Mouse (Mus musculus): Measurements from ENCODE around the gene Tada2b. TPM values are rescaled to one million over a fixed set of nuclear protein-coding genes. Genes with fewer than 3 reads are reported as not detected.

Gene Tada2b
- total and polyA plus RNA-seq, 3 experiments, result 9.6 to 24.9 TPM; not detected in 1

DNA sequence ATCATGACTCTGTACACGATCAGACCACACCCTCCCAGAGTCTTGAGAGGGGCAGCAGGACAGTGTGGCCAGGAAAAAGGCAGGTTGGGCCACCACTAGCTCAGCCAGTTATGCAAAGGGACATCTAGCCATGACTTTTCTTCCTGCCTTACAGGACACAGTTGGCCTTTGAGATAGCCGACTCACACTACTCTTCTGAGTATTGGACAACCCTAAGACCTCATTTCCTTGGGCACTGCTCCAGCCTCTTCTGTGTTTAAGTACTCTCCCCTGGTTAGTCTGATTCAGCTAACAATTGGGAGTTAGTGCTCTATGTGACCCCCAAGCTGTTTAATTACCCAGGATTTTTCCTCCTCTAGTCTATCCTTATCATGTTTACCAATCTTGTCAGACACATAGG is 4.3 kb downstream of the Tada2b start:
- no peak overlapping the region for H3K9ac ChIP-seq (ENCODE audit: control insufficient read depth, low read depth, low read length, poor library complexity, severe bottlenecking)
- H3K79me2 ChIP-seq (ENCODE audit: control insufficient read depth, insufficient read depth, low read length, poor library complexity), result peaks cover 58% of the 10 kb centered on the region
- TF ChIP-seq ZNF384 (IDR thresholded peaks at IDR 0.05; ENCODE audit: low read depth, low read length) (no peak), MXI1 (IDR thresholded peaks at IDR 0.05; ENCODE audit: low read depth, low read length) (no peak), MAX (IDR thresholded peaks at IDR 0.05; ENCODE audit: low read length) (no peak), GATA1 (IDR thresholded peaks at IDR 0.05; ENCODE audit: low read depth, low read length) (no peak), POLR2AphosphoS5 (IDR thresholded peaks at IDR 0.05; ENCODE audit: borderline replicate concordance, low read depth, low read length) (no peak), USF2 (IDR thresholded peaks at IDR 0.05; ENCODE audit: borderline replicate concordance in 1 of 2, insufficient read depth in 1 of 2, low read depth in 1 of 2, low read length in 2 of 2) (no peak), ZC3H11A (IDR thresholded peaks at IDR 0.05; ENCODE audit: low read depth, low read length) (no peak), USF1 (IDR thresholded peaks at IDR 0.05; ENCODE audit: low read depth, low read length) (no peak), E2F4 (IDR thresholded peaks at IDR 0.05; ENCODE audit: borderline replicate concordance, low read depth, low read length) (no peak), KAT2A (conservative IDR thresholded peaks at IDR 0.05; ENCODE audit: low read depth, low read length) (no peak), TBP (IDR thresholded peaks at IDR 0.05; ENCODE audit: low read depth, low read length) (no peak), MYB (IDR thresholded peaks at IDR 0.05; ENCODE audit: low read depth, low read length) (no peak), MEF2A (IDR thresholded peaks at IDR 0.05; ENCODE audit: extremely low read depth, insufficient replicate concordance, low read depth, low read length, poor library complexity, severe bottlenecking) (no peak), ZMIZ1 (IDR thresholded peaks at IDR 0.05; ENCODE audit: low read depth, low read length) (no peak)
- H3K27ac ChIP-seq (ENCODE audit: control insufficient read depth, low read depth, low read length), result no peak overlapping the region
- H3K36me3 ChIP-seq (ENCODE audit: control insufficient read depth in 1 of 2, insufficient read depth in 2 of 2, low read length in 2 of 2), result peaks cover 3 to 23% of the 10 kb centered on the region in 2 experiments; a peak in 3 of 4 replicates
- no peak overlapping the region for H3K4me3 ChIP-seq (ENCODE audit: control insufficient read depth in 1 of 2, insufficient read depth in 1 of 2, low read depth in 2 of 2, low read length in 2 of 2)
- no peak for DNase-seq (ENCODE audit: low read depth, low spot score)
- H3K9me3 ChIP-seq (replicated peaks; ENCODE audit: insufficient read depth, low read length), result no peaks in the 10 kb centered on the region
- H3K4me1 ChIP-seq (ENCODE audit: control insufficient read depth in 1 of 2, insufficient read depth in 2 of 2, low read length in 2 of 2), result peaks cover 14 to 24% of the 10 kb centered on the region in 2 experiments
- H3K27me3 ChIP-seq (ENCODE audit: control insufficient read depth in 1 of 2, insufficient read depth in 2 of 2, low read length in 2 of 2), result no peaks in the 10 kb centered on the region

DNA sequence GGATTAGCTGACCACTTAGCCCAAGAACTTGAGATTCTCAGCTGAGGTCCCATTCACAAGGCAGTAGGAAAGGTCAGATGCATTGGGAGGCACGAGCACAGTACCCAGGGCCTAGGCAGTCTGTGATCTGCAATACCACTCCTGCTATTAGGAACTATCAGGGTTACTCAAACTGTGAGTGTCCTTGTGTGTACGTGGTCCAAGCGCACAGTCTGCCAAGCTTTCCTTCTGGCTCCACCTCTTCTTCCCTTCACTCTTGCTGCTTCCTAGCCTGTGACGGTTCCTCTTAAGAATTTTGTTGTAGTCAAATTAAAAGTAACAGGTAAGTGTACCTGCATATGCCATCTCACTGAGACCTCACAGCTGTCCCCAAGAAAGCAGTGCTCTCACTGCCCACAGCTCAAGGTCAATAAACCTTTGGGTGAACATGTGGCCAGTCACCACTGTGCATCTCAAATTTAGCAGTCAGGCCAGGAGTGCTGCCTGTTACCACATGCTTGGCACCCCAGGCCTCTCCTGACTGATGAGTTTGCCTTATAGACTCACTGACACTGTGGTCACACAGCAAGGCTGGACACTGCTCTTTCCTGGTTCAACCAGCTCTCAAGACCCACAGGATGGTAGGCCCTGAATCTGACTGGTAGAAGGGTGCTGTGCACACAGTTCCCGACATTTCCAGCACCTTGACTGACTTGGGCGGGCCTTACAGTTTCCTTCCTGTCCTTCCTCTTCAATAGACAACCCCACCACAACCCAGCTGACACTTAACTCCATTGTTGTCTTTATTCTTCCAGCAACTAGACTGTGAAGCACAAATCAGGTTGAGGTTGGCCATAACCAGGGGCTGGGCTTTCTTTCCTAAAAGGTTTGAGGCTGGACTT is 5.3 kb downstream of the Tada2b start:
- Histone ChIP-seq H3K4me1 (ENCODE audit: control insufficient read depth in 1 of 2, insufficient read depth in 2 of 2, low read length in 2 of 2) (peaks cover 14 to 24% of the 10 kb centered on the region in 2 experiments), H3K4me3 (ENCODE audit: control insufficient read depth in 1 of 2, insufficient read depth in 1 of 2, low read depth in 2 of 2, low read length in 2 of 2) (no peak overlapping the region), H3K36me3 (ENCODE audit: control insufficient read depth in 1 of 2, insufficient read depth in 2 of 2, low read length in 2 of 2) (peaks cover 3 to 23% of the 10 kb centered on the region in 2 experiments), H3K27ac (ENCODE audit: control insufficient read depth, low read depth, low read length) (no peak overlapping the region), H3K27me3 (ENCODE audit: control insufficient read depth in 1 of 2, insufficient read depth in 2 of 2, low read length in 2 of 2) (no peaks in the 10 kb centered on the region), H3K9ac (ENCODE audit: control insufficient read depth, low read depth, low read length, poor library complexity, severe bottlenecking) (no peak overlapping the region), H3K79me2 (ENCODE audit: control insufficient read depth, insufficient read depth, low read length, poor library complexity) (peaks cover 57% of the 10 kb centered on the region), H3K9me3 (replicated peaks; ENCODE audit: insufficient read depth, low read length) (no peaks in the 10 kb centered on the region)
- no peak for DNase-seq (ENCODE audit: low read depth, low spot score)
- TF ChIP-seq USF1 (IDR thresholded peaks at IDR 0.05; ENCODE audit: low read depth, low read length), result no peak
- no peak for TF ChIP-seq CHD2 (IDR thresholded peaks at IDR 0.05; ENCODE audit: low read length)
- TF ChIP-seq TCF12 (IDR thresholded peaks at IDR 0.05; ENCODE audit: low read depth, low read length), result no peak
- TF ChIP-seq CTCF (IDR thresholded peaks at IDR 0.05 in 2 of 3, conservative IDR thresholded peaks at IDR 0.05 in 1 of 3; ENCODE audit: control insufficient read depth in 1 of 3, insufficient read depth in 1 of 3, low read depth in 2 of 3, low read length in 3 of 3, poor library complexity in 1 of 3, severe bottlenecking in 1 of 3), result no peak
- no peak for TF ChIP-seq MYC (IDR thresholded peaks at IDR 0.05; ENCODE audit: low read depth, low read length)
- no peak for TF ChIP-seq BHLHE40 (IDR thresholded peaks at IDR 0.05; ENCODE audit: borderline replicate concordance, low read depth, low read length)
- no peak for TF ChIP-seq E2F4 (IDR thresholded peaks at IDR 0.05; ENCODE audit: borderline replicate concordance, low read depth, low read length)
- TF ChIP-seq POLR2AphosphoS2 (IDR thresholded peaks at IDR 0.05; ENCODE audit: low read length), result no peak
- TF ChIP-seq SMC3 (IDR thresholded peaks at IDR 0.05; ENCODE audit: low read depth, low read length), result no peak
- TF ChIP-seq MEF2A (IDR thresholded peaks at IDR 0.05; ENCODE audit: extremely low read depth, insufficient replicate concordance, low read depth, low read length, poor library complexity, severe bottlenecking), result no peak
- no peak for TF ChIP-seq JUND (IDR thresholded peaks at IDR 0.05; ENCODE audit: low read depth, low read length)
- TF ChIP-seq UBTF (IDR thresholded peaks at IDR 0.05; ENCODE audit: borderline replicate concordance, insufficient read depth, low read depth, low read length), result no peak
- no peak for TF ChIP-seq ETS1 (IDR thresholded peaks at IDR 0.05; ENCODE audit: low read depth, low read length)
- no peak for TF ChIP-seq CHD1 (IDR thresholded peaks at IDR 0.05; ENCODE audit: low read depth, low read length)
- TF ChIP-seq MAX (IDR thresholded peaks at IDR 0.05; ENCODE audit: low read length), result no peak
- no peak for TF ChIP-seq GATA1 (IDR thresholded peaks at IDR 0.05; ENCODE audit: low read depth, low read length)
- no peak for TF ChIP-seq RCOR1 (IDR thresholded peaks at IDR 0.05; ENCODE audit: low read depth, low read length)
- TF ChIP-seq ZKSCAN1 (IDR thresholded peaks at IDR 0.05; ENCODE audit: low read depth, low read length), result no peak

Data from MEL (cell line).